Mouse (Mus musculus): ENCODE measurements around the gene Mkln1. TPM values are rescaled to one million over a fixed set of nuclear protein-coding genes. Genes with fewer than 3 reads are reported as not detected.

Gene Mkln1
- total RNA-seq, 2 experiments from 2014 or later = 153 to 165 TPM

GRCm38 (mm10) chr6:31520486-31521215 lies 122.1 kb downstream of the Mkln1 start:
- DNase-seq (ENCODE audit: extremely low spot score in 1 of 2, low spot score in 2 of 2) = no peak
- intact Hi-C loops (cut with DNase I) = no loop called here
- Histone ChIP-seq H3K4me3 (no peak overlapping the region), H3K27ac (0 out of 2 replicates have a peak overlapping the region, but pooled peaks have one; percentile 19)
- no peak for TF ChIP-seq CTCF (IDR thresholded peaks at IDR 0.05)

- no peak for TF ChIP-seq CTCF (IDR thresholded peaks at IDR 0.05)
- peak overlapping the region; percentile 96 for H3K27ac ChIP-seq
- no peak overlapping the region for H3K4me3 ChIP-seq
- DNase-seq (ENCODE audit: extremely low spot score in 1 of 2, low spot score in 2 of 2) = no peak
- intact Hi-C loops (cut with DNase I) = no loop called here
These were observed 123.2 kb downstream of the Mkln1 start for GRCm38 (mm10) chr6:31521491-31522355.

- intact Hi-C loops (cut with DNase I) = no loop called here
- TF ChIP-seq CTCF (IDR thresholded peaks at IDR 0.05) = no peak
- no peak for DNase-seq (ENCODE audit: extremely low spot score in 1 of 2, low spot score in 2 of 2)
- H3K4me3 ChIP-seq = no peak overlapping the region
- H3K27ac ChIP-seq = peak overlapping the region; percentile 96
These were observed 123.9 kb downstream of the Mkln1 start for GRCm38 (mm10) chr6:31522478-31522877.

GRCm38 (mm10) chr6:31523039-31523438 lies 124.5 kb downstream of the Mkln1 start:
- intact Hi-C loops (cut with DNase I) = no loop called here
- no peak overlapping the region for H3K4me3 ChIP-seq
- peak; percentile 36 to 49 for DNase-seq (ENCODE audit: extremely low spot score in 1 of 2, low spot score in 2 of 2)
- H3K27ac ChIP-seq = peak overlapping the region; percentile 96
- no peak for TF ChIP-seq CTCF (IDR thresholded peaks at IDR 0.05)

GRCm38 (mm10) chr6:31523657-31524056 lies 125.1 kb downstream of the Mkln1 start:
- Histone ChIP-seq H3K27ac (peak overlapping the region; percentile 96), H3K4me3 (no peak overlapping the region)
- DNase-seq (ENCODE audit: extremely low spot score in 1 of 2, low spot score in 2 of 2) = no peak
- intact Hi-C loops (cut with DNase I) = no loop called here
- no peak for TF ChIP-seq CTCF (IDR thresholded peaks at IDR 0.05)

- TF ChIP-seq CTCF (IDR thresholded peaks at IDR 0.05) = no peak
- Histone ChIP-seq H3K27ac (peak overlapping the region; percentile 96), H3K4me3 (no peak overlapping the region)
- DNase-seq (ENCODE audit: extremely low spot score in 1 of 2, low spot score in 2 of 2) = no peak
- intact Hi-C loops (cut with DNase I) = no loop called here
These were observed 125.6 kb downstream of the Mkln1 start for GRCm38 (mm10) chr6:31524121-31524520.

- H3K4me3 ChIP-seq = no peak overlapping the region
- no peak overlapping the region; the same call in 1 of the 2 replicates for H3K27ac ChIP-seq
- no peak for TF ChIP-seq CTCF (IDR thresholded peaks at IDR 0.05)
- DNase-seq (ENCODE audit: extremely low spot score in 1 of 2, low spot score in 2 of 2) = no peak
- intact Hi-C loops (cut with DNase I) = no loop called here
These were observed 126.1 kb downstream of the Mkln1 start for GRCm38 (mm10) chr6:31524647-31525046.

GRCm38 (mm10) chr6:31525231-31525900 lies 126.8 kb downstream of the Mkln1 start:
- Histone ChIP-seq H3K4me3 (no peak overlapping the region), H3K27ac (no peak overlapping the region; the same call in 1 of the 2 replicates)
- intact Hi-C loops (cut with DNase I) = no loop called here
- peak; percentile 87 for TF ChIP-seq CTCF (IDR thresholded peaks at IDR 0.05)
- peak; percentile 54 to 66 for DNase-seq (ENCODE audit: extremely low spot score in 1 of 2, low spot score in 2 of 2)

GRCm38 (mm10) chr6:31526929-31527328 lies 128.4 kb downstream of the Mkln1 start:
- DNase-seq (ENCODE audit: extremely low spot score in 1 of 2, low spot score in 2 of 2) = no peak
- no peak for TF ChIP-seq CTCF (IDR thresholded peaks at IDR 0.05)
- H3K27ac ChIP-seq = no peak overlapping the region
- H3K4me3 ChIP-seq = no peak overlapping the region
- intact Hi-C loops (cut with DNase I) = no loop called here

GRCm38 (mm10) chr6:31527897-31528296 lies 129.4 kb downstream of the Mkln1 start:
- TF ChIP-seq CTCF (IDR thresholded peaks at IDR 0.05) = peak; percentile 58
- no peak overlapping the region for H3K27ac ChIP-seq
- no peak overlapping the region for H3K4me3 ChIP-seq
- intact Hi-C loops (cut with DNase I) = loop anchor here (1.0 kb wide), 1 partner anchor 111 kb away; no protein-coding TSS in a partner anchor
- peak; percentile 66 to 77 for DNase-seq (ENCODE audit: extremely low spot score in 1 of 2, low spot score in 2 of 2)

- no peak for TF ChIP-seq CTCF (IDR thresholded peaks at IDR 0.05)
- H3K4me3 ChIP-seq = no peak overlapping the region
- no peak for DNase-seq (ENCODE audit: extremely low spot score in 1 of 2, low spot score in 2 of 2)
- intact Hi-C loops (cut with DNase I) = loop anchor here (1.0 kb wide), 1 partner anchor 111 kb away; no protein-coding TSS in a partner anchor
- H3K27ac ChIP-seq = no peak overlapping the region
These were observed 129.8 kb downstream of the Mkln1 start for GRCm38 (mm10) chr6:31528339-31528738.
